Comparison of ENCODE assay signal across 15 mouse cellular contexts in genomic region chr13:112363746-112364145, GRCm38 (mm10).
A peak's percentile ranks its signal among the peaks of the same experiment; 100 is the strongest.
DNase-seq lines count a peak whose midpoint lies in the region; ATAC-seq and TF ChIP-seq lines count a peak whose summit lies in the region.
"Had no signal": no experiment of that assay in that cellular context is flagged by ENCODE, and none has a peak within 500 bp of the region (broad histone marks: within the 10 kb centered on the region; RNA-seq: fewer than 3 reads in every experiment).

No protein-coding gene starts in this region.

- H3K4me2 ChIP-seq in limb, embryonic 14.5 days (replicated peaks; ENCODE audit: low read depth, low read length, severe bottlenecking) = no peak overlapping the region
- H3K4me2 ChIP-seq in myocyte (ENCODE audit: low read depth) = peak overlapping the region; percentile 44
- H3K4me2 ChIP-seq: embryonic facial prominence, embryonic 15.5 days; hindbrain, embryonic 14.5 days; intestine, embryonic 15.5 days had no signal

- TF ChIP-seq CTCF in C2C12 (IDR thresholded peaks at IDR 0.05; ENCODE audit: control insufficient read depth, insufficient read depth, insufficient read length) = no peak
- no peak for TF ChIP-seq CTCF in bone marrow macrophage, adult 2 months (IDR thresholded peaks at IDR 0.05; ENCODE audit: low read depth, low read length)

- no peak overlapping the region for H3K4me3 ChIP-seq in limb, embryonic 14.5 days (replicated peaks; ENCODE audit: low read length)
- no peak overlapping the region for H3K4me3 ChIP-seq in limb, embryonic 10.5 days
- H3K4me3 ChIP-seq in C2C12 (ENCODE audit: insufficient read depth, poor library complexity, severe bottlenecking) (no peak overlapping the region), myocyte (no peak overlapping the region)
- peak overlapping the region; percentile 37 for H3K4me3 ChIP-seq in bone marrow macrophage, adult 2 months (ENCODE audit: insufficient read depth, low read length)
- H3K4me3 ChIP-seq: embryonic facial prominence, embryonic 15.5 days; intestine, embryonic 15.5 days had no signal

- H3K36me3 ChIP-seq in limb, embryonic 14.5 days (ENCODE audit: control insufficient read depth, insufficient read depth, low read length) = no peaks in the 10 kb centered on the region
- no peaks in the 10 kb centered on the region for H3K36me3 ChIP-seq in limb, embryonic 10.5 days
- H3K36me3 ChIP-seq in C2C12 (ENCODE audit: control insufficient read depth, insufficient read depth) (no peaks in the 10 kb centered on the region), myocyte (ENCODE audit: control insufficient read depth, insufficient read depth) (no peaks in the 10 kb centered on the region)
- H3K36me3 ChIP-seq: embryonic facial prominence, embryonic 15.5 days; intestine, embryonic 15.5 days had no signal

- no peaks in the 10 kb centered on the region for H3K27me3 ChIP-seq in limb, embryonic 14.5 days (ENCODE audit: control insufficient read depth, insufficient read depth, low read length)
- no peaks in the 10 kb centered on the region for H3K27me3 ChIP-seq in limb, embryonic 10.5 days (ENCODE audit: low read depth, poor library complexity, severe bottlenecking)
- H3K27me3 ChIP-seq in C2C12 (ENCODE audit: control insufficient read depth, insufficient read depth, insufficient read length) = no peaks in the 10 kb centered on the region
- H3K27me3 ChIP-seq in myocyte (ENCODE audit: control insufficient read depth, insufficient read depth, insufficient read length) = no peaks in the 10 kb centered on the region
- H3K27me3 ChIP-seq: embryonic facial prominence, embryonic 15.5 days; intestine, embryonic 15.5 days; Patski had no signal

- no peaks in the 10 kb centered on the region for H3K79me3 ChIP-seq in C2C12 (ENCODE audit: low read depth)

- no peaks in the 10 kb centered on the region; the same call in 1 of the 2 replicates for H3K4me1 ChIP-seq in limb, embryonic 14.5 days (ENCODE audit: control insufficient read depth, insufficient read depth, low read length)
- peaks cover 17% of the 10 kb centered on the region for H3K4me1 ChIP-seq in limb, embryonic 10.5 days
- H3K4me1 ChIP-seq in bone marrow macrophage, adult 2 months (ENCODE audit: control insufficient read depth, insufficient read depth, low read length) = peaks cover 47% of the 10 kb centered on the region

- H3K9me3 ChIP-seq in limb, embryonic 14.5 days (ENCODE audit: control insufficient read depth, low read length) = no peaks in the 10 kb centered on the region
- H3K9me3 ChIP-seq in limb, embryonic 10.5 days (replicated peaks) = no peaks in the 10 kb centered on the region
- H3K9me3 ChIP-seq: embryonic facial prominence, embryonic 15.5 days; intestine, embryonic 15.5 days had no signal

- no peak for ATAC-seq in limb, embryonic 14.5 days (ENCODE audit: low FRiP score, low read depth)
- ATAC-seq: activated CD4-positive, CD25-positive, alpha-beta regulatory T cell, adult 4 months; forebrain, embryonic 16.5 days; intestine, embryonic 15.5 days had no signal

- DNase-seq in limb, embryonic 14.5 days (ENCODE audit: low spot score) = peak; percentile 3
- no peak for DNase-seq in limb, embryonic 10.5 days (ENCODE audit: low spot score)
- DNase-seq in spleen, adult 12 weeks (ENCODE audit: low spot score) = no peak
- no peak for DNase-seq in lung, postnatal 4 days
- DNase-seq: cerebellum, adult 2 months; cerebellum, postnatal 10 days had no signal

- H3K9ac ChIP-seq in limb, embryonic 14.5 days (ENCODE audit: low read depth, low read length, severe bottlenecking) = no peak overlapping the region
- H3K9ac ChIP-seq: embryonic facial prominence, embryonic 15.5 days; hindbrain, embryonic 14.5 days; intestine, embryonic 15.5 days had no signal

- no peak overlapping the region for H3ac ChIP-seq in C2C12 (ENCODE audit: control insufficient read depth, insufficient read length, low read depth)
- no peak overlapping the region for H3ac ChIP-seq in myocyte (ENCODE audit: control insufficient read depth, insufficient read length)

- no peak for TF ChIP-seq POLR2A in limb, embryonic 14.5 days (IDR thresholded peaks at IDR 0.05; ENCODE audit: borderline replicate concordance, extremely low read depth, insufficient read depth, insufficient read length)
- TF ChIP-seq POLR2A in bone marrow macrophage, adult 2 months (IDR thresholded peaks at IDR 0.05; ENCODE audit: borderline replicate concordance, low read depth, low read length) = no peak
- no peak for TF ChIP-seq POLR2A in myocyte (IDR thresholded peaks at IDR 0.05; ENCODE audit: insufficient read length, low read depth)

- WGBS in limb, embryonic 14.5 days = 87% methylated on average over 3 of the region's 3 CpGs
- 96% methylated on average over 3 of the region's 3 CpGs for WGBS in limb, embryonic 10.5 days

- H3K27ac ChIP-seq in limb, embryonic 14.5 days (replicated peaks; ENCODE audit: low read depth, low read length) = no peak overlapping the region
- H3K27ac ChIP-seq in limb, embryonic 10.5 days = no peak overlapping the region
- peak overlapping the region; percentile 84 for H3K27ac ChIP-seq in bone marrow macrophage, adult 2 months (ENCODE audit: insufficient read depth, low read depth, low read length)
- H3K27ac ChIP-seq: embryonic facial prominence, embryonic 15.5 days; hindbrain, embryonic 14.5 days; intestine, embryonic 15.5 days had no signal

- H3K79me2 ChIP-seq in C2C12 (ENCODE audit: control insufficient read depth, insufficient read depth) (no peaks in the 10 kb centered on the region), myocyte (ENCODE audit: control insufficient read depth, insufficient read depth) (no peaks in the 10 kb centered on the region)

TF ChIP-seq in C2C12, 6 proteins besides CTCF, POLR2A, EP300 and RAD21:
- TF ChIP-seq MAX (IDR thresholded peaks at IDR 0.05) (no peak), CEBPB (IDR thresholded peaks at IDR 0.05; ENCODE audit: low read depth) (peak; percentile 20)
TF ChIP-seq in C2C12: peak in this region for 1.

TF ChIP-seq in myocyte, 11 proteins besides CTCF, POLR2A, EP300 and RAD21:
- no peak for TF ChIP-seq POLR2AphosphoS2 (IDR thresholded peaks at IDR 0.05; ENCODE audit: insufficient read length, low read depth)
- no peak for TF ChIP-seq MYOD1 (IDR thresholded peaks at IDR 0.05; ENCODE audit: control insufficient read depth in 1 of 3, insufficient read length in 2 of 3, low read depth in 2 of 3)
- no peak for TF ChIP-seq USF1 (IDR thresholded peaks at IDR 0.05; ENCODE audit: low read depth)
- no peak for TF ChIP-seq CEBPB (IDR thresholded peaks at IDR 0.05; ENCODE audit: insufficient read depth, poor library complexity, severe bottlenecking)
- TF ChIP-seq MYOG (IDR thresholded peaks at IDR 0.05; ENCODE audit: control insufficient read depth in 1 of 3, insufficient read depth in 1 of 3, insufficient read length in 2 of 3, low read depth in 2 of 3) = no peak
- TF ChIP-seq E2F4 (IDR thresholded peaks at IDR 0.05; ENCODE audit: insufficient read depth) = no peak
- no peak for TF ChIP-seq SRF (IDR thresholded peaks at IDR 0.05; ENCODE audit: control insufficient read depth, insufficient read length, low read depth)
- no peak for TF ChIP-seq TCF3 (IDR thresholded peaks at IDR 0.05; ENCODE audit: insufficient read length, low read depth)
- no peak for TF ChIP-seq TCF12 (IDR thresholded peaks at IDR 0.05; ENCODE audit: insufficient read depth, poor library complexity, severe bottlenecking)
- no peak for TF ChIP-seq REST (IDR thresholded peaks at IDR 0.05; ENCODE audit: insufficient read depth, insufficient read length)
- TF ChIP-seq MAX (IDR thresholded peaks at IDR 0.05; ENCODE audit: low read depth) = no peak
